Mouse (Mus musculus) ES-E14 (cell line): ENCODE data around the gene Dnajc7. TPM values are rescaled to one million over a fixed set of nuclear protein-coding genes. Genes with fewer than 3 reads are reported as not detected.

Experiments used
- DNase-seq: peaks from one replicate; pipeline ENCODE4 v3.0.0-alpha.2; 2013; ENCODE audit warnings: low read depth, low spot score
- H3K27ac ChIP-seq: 2 replicates; pipeline ENCODE4 v1.5.1; 2012; ENCODE audit warnings: low read depth, mild to moderate bottlenecking, low read length, moderate library complexity, mixed read lengths; ENCODE audit not compliant: poor library complexity, insufficient read depth, severe bottlenecking
- H3K36me3 ChIP-seq: 2 replicates; pipeline ENCODE4 v1.6.1; 2012; ENCODE audit warnings: mild to moderate bottlenecking, low read length, moderate library complexity, mixed read lengths; ENCODE audit not compliant: control insufficient read depth, poor library complexity, insufficient read depth, severe bottlenecking
- H3K4me1 ChIP-seq, 2 experiments: fragments of 150-350 bp in 1 of 2; sonication (generic) in 1 of 2; 2 replicates each; pipeline ENCODE4 v1.6.1; 2012; ENCODE audit warnings: low read length in 2 of 2, mild to moderate bottlenecking in 1 of 2, mixed read lengths in 1 of 2; ENCODE audit not compliant: control insufficient read depth in 2 of 2, insufficient read depth in 2 of 2, poor library complexity in 1 of 2
- H3K4me3 ChIP-seq, 2 experiments: fragments of 150-350 bp in 1 of 2; sonication (generic) in 1 of 2; 2 replicates each; pipeline ENCODE4 v1.5.1; 2012; ENCODE audit warnings: low read length in 2 of 2, low read depth in 1 of 2, mild to moderate bottlenecking in 1 of 2, mixed read lengths in 1 of 2; ENCODE audit not compliant: insufficient read depth in 1 of 2, poor library complexity in 1 of 2, severe bottlenecking in 1 of 2
- H3K9ac ChIP-seq: 2 replicates; pipeline ENCODE4 v1.6.1; 2012; ENCODE audit warnings: low read depth, mild to moderate bottlenecking, low read length, mixed read lengths; ENCODE audit not compliant: poor library complexity, insufficient read depth, severe bottlenecking
- H3K9me3 ChIP-seq: fragments of 150-350 bp; sonication (generic); 2 replicates; pipeline ENCODE4 v1.6.1; 2012; ENCODE audit warnings: low read depth, mild to moderate bottlenecking, low read length; ENCODE audit not compliant: control insufficient read depth, insufficient read depth
- CHD2 ChIP-seq: IDR thresholded peaks from 2 replicates; pipeline ENCODE4 v1.6.1; 2014; ENCODE audit warnings: mild to moderate bottlenecking, low read depth, low read length, inconsistent platforms
- HCFC1 ChIP-seq: IDR thresholded peaks from 2 replicates; pipeline ENCODE4 v1.6.1; 2012; ENCODE audit warnings: low read length, inconsistent platforms, borderline replicate concordance; ENCODE audit not compliant: insufficient read depth
- MAFK ChIP-seq: IDR thresholded peaks from 2 replicates; pipeline ENCODE4 v1.6.1; 2014; ENCODE audit warnings: mild to moderate bottlenecking, low read depth, low read length, inconsistent platforms; ENCODE audit not compliant: insufficient read depth
- ZC3H11A ChIP-seq: IDR thresholded peaks from 2 replicates; pipeline ENCODE4 v1.6.1; 2012; ENCODE audit warnings: low read depth, mild to moderate bottlenecking, inconsistent platforms, low read length, borderline replicate concordance
- ZNF384 ChIP-seq: IDR thresholded peaks from 2 replicates; pipeline ENCODE4 v1.6.1; 2012; ENCODE audit warnings: low read depth, low read length, inconsistent platforms
- in situ Hi-C, 2 experiments: fragments of 600-800 bp; cut with MboI; formaldehyde crosslinking; loops; one replicate each; pipeline ENCODE4 v1.15.1; 2025; ENCODE audit warnings: low sequenced_read_pairs in 2 of 2, inconsistent platforms in 1 of 2; ENCODE audit not compliant: unreplicated experiment in 2 of 2
- total RNA-seq: library from RNA; depleted of rRNA; stranded (reverse); fragments of 300-350 nt; gene quantifications from 2 replicates; pipeline ENCODE4 v1.2.3, GENCODE M21; 2012

Gene Dnajc7
- total RNA-seq, 1 experiment = 208 TPM

DNA sequence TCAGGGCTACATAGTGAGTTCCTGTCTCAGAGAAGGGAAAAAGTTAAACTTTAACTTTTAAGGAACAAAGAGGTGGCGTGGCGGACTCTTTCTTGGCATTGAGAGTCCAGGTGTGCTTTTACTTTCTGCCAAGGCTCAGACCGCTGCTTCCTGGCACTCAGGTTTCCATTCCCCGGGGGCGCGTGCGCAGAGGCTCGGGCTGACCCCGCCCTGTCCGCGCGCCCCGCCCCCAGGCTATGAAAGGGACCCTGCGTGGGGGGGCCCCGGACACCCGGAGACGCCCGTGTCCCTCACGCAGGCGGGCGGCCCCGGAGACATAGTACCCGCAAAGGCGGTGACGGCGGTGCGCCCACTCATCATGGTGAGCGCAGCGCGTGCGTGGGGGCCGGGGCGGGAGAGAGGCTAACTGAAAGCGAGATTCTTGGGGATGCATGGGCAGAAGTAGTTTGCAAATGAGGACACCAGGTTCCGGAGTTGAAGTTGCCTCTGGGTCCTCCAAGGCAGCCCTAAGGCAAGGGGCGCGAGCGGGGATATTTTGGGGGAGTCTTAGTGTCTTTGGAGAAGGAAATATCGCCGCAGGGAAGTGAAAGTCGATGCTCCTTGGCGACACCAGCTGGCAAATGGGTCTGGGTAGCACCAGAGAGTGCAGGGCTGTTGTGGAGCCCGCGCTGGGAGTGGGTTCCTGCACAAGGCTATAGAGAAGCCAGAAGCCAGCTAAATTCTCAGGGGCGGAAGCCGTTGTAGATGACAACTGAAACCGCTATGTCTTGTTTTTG is 45.1 kb downstream of the Dnajc7 start, which contains the start of gene Cnp:
Gene Cnp, plus strand, starts transcription at position 197 of the 776 bp plus-strand sequence.
- H3K4me1 ChIP-seq = peaks cover 0 to 8% of the 10 kb centered on the region in 2 experiments; a peak in 2 of 4 replicates
- in situ Hi-C loops = loop anchor here in 1 of 2 experiments (5.0 kb wide), 1 partner anchor 122 kb away; no protein-coding TSS in a partner anchor
- peak; percentile 29 for DNase-seq
- peak within 1 kb of the TSS; percentile 70 to 77 for H3K4me3 ChIP-seq
- peak within 1 kb of the TSS; percentile 57 for H3K9ac ChIP-seq
- no peaks in the 10 kb centered on the region for H3K9me3 ChIP-seq
- peaks cover 18% of the 10 kb centered on the region for H3K36me3 ChIP-seq
- H3K27ac ChIP-seq = no peak within 1 kb of the TSS
- TF ChIP-seq ZNF384 = no peak
- TF ChIP-seq CHD2 = no peak
- TF ChIP-seq ZC3H11A = no peak
- TF ChIP-seq HCFC1 = no peak
- no peak for TF ChIP-seq MAFK

- H3K4me1 ChIP-seq = peaks cover 0 to 8% of the 10 kb centered on the region in 2 experiments; a peak in 2 of 4 replicates
- no peak for DNase-seq
- H3K36me3 ChIP-seq = peaks cover 11% of the 10 kb centered on the region
- no peak overlapping the region for H3K27ac ChIP-seq
- H3K9ac ChIP-seq = no peak overlapping the region
- H3K4me3 ChIP-seq = peak overlapping the region; percentile 70 to 77; a peak in 2 of 4 replicates
- TF ChIP-seq MAFK (no peak), ZNF384 (no peak), ZC3H11A (no peak), HCFC1 (no peak), CHD2 (no peak)
- in situ Hi-C loops = loop anchor here in 1 of 2 experiments (5.0 kb wide), 1 partner anchor 123 kb away; no protein-coding TSS in a partner anchor
- H3K9me3 ChIP-seq = no peaks in the 10 kb centered on the region
Measured at GRCm38 (mm10) chr11:100574188-100574587, 45.8 kb downstream of the Dnajc7 start.

GRCm38 (mm10) chr11:100571202-100571567 is 48.8 kb downstream of the Dnajc7 start:
- no peak overlapping the region for H3K4me3 ChIP-seq
- TF ChIP-seq ZC3H11A (no peak), ZNF384 (no peak), HCFC1 (no peak), CHD2 (no peak), MAFK (no peak)
- H3K9ac ChIP-seq = no peak overlapping the region
- no peak overlapping the region for H3K27ac ChIP-seq
- H3K9me3 ChIP-seq = no peaks in the 10 kb centered on the region
- no peak for DNase-seq
- peaks cover 0 to 4% of the 10 kb centered on the region in 2 experiments; a peak in 2 of 4 replicates for H3K4me1 ChIP-seq
- no peaks in the 10 kb centered on the region for H3K36me3 ChIP-seq
- in situ Hi-C loops = loop anchor here in 1 of 2 experiments (5.0 kb wide), 1 partner anchor 126 kb away; no protein-coding TSS in a partner anchor

GRCm38 (mm10) chr11:100570430-100571201 is 49.4 kb downstream of the Dnajc7 start:
- Histone ChIP-seq H3K4me1 (peaks cover 0 to 3% of the 10 kb centered on the region in 2 experiments; a peak in 2 of 4 replicates), H3K36me3 (no peaks in the 10 kb centered on the region), H3K27ac (no peak overlapping the region), H3K9me3 (no peaks in the 10 kb centered on the region), H3K4me3 (no peak overlapping the region), H3K9ac (no peak overlapping the region)
- in situ Hi-C loops = loop anchor here in 1 of 2 experiments (5.0 kb wide), 1 partner anchor 127 kb away; no protein-coding TSS in a partner anchor
- 0 out of 2 replicates have a peak, but pooled peaks have one; percentile 8 for TF ChIP-seq ZC3H11A
- TF ChIP-seq MAFK = no peak
- peak; percentile 75 for DNase-seq
